Mouse (Mus musculus) layer of hippocampus, adult 11-12 months (tissue): ENCODE data around the gene Sphk2.

Experiments
- DNase-seq: peaks from one replicate; pipeline ENCODE4 v3.0.0; 2022; ENCODE audit warnings: low spot score

Sphk2 gene

DNA sequence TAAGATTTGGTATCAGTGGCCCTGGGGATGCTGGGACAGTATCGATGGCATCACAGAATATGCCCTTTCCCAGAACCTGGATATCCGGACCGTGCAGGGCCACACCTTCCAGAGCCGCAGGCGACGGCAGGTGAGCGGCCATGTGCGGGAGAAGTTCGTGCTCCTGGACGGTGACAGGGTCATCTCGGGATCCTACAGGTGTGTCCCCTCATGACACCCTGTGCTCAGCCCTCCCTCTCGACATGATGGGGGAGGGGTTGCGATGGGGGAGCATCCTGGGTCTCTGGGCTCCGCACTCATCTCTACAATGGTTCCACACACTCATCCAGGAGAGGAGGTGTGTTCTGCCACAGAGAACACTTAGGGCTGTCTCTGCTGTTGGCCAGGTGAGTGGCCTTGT is 6.0 kb upstream of the Sphk2 start:
- no peak for DNase-seq

DNA sequence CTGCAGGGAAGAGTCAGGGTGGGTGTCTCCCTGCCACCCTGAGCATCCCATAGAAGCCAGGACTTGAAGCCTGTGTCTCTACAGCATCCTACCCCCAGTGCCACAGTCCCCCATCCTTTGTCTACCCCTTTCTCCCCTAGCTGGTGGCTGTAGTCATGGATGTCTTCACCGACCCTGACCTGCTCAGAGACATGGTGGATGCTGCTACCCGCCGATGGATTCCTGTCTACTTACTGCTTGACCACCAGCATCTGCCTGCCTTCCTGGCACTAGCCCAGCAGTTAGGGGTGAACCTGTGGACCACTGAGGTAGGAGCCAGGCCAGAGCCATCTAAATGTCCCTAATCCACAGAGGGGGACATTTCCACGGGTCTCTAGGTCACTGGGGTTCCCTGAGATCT is 5.5 kb upstream of the Sphk2 start:
- no peak for DNase-seq

DNA sequence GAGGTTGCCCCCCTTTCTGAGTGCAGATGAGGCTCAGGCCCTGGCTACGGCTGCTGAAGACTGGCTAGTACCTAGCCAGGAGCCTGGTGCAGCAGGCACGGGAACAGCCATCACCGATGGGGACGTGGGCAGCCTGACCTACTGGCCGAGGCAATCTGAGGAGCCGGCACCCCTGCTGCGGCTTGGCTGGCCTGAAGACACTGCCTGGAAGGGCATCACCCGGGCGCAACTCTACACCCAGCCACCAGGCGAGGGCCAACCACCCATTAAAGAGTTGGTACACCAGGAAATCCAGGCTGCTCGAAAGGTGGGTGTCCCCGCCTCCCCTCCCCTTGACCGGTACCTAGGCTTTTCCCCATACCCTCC is 4.5 kb upstream of the Sphk2 start:
- DNase-seq, result no peak

DNA sequence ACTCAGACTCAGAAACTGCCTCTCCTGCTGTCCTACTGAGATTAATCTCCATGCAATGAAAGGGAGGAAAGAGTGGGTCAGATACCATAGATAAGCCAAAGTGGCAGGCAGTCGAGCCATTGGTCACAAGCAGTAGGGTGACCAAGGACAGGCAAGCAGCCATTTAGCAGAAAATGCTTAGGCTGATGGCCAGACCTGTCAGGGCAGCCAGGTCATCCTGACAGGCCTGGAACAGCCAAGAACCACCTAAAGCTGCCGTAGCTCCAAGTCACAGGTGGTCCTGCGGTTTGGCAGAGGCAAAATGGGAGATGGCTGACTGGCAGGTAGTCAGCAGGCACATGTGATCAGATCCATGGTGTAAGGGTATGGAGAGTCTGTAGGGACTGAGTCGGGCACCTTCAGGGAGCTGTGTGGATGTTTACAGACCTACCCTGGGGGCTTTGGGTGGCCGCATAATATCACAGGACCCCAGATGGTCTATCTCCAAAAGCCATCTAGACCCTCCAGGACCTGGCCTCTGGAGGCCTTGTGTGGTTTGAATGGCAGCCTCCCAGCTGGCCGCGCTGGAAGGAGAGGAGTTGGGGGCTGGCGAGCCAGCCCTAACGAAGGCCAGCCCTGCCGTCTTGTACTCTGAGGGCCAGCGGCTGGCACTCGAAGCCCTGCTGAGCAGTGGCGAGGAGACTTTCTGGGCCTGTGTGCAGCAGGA is 4.0 kb upstream of the Sphk2 start:
- DNase-seq, result no peak

DNA sequence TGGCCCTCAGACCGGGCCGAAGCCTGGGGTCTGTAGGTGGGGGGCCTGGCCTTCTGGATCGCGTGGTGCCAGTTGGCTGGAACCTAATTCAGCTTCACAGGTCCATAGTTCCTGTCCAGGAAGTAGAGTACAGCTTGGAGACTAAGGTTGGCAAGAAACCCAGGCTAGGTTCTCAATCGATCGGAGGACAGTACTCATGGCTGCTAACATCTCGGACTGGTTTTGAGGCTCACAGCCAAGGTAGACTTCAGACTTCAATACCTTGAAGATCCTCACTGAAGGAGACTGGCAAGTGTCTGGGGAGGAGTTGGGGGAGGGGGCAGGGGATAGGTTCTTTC is 3.4 kb upstream of the Sphk2 start:
- DNase-seq, result no peak

DNA sequence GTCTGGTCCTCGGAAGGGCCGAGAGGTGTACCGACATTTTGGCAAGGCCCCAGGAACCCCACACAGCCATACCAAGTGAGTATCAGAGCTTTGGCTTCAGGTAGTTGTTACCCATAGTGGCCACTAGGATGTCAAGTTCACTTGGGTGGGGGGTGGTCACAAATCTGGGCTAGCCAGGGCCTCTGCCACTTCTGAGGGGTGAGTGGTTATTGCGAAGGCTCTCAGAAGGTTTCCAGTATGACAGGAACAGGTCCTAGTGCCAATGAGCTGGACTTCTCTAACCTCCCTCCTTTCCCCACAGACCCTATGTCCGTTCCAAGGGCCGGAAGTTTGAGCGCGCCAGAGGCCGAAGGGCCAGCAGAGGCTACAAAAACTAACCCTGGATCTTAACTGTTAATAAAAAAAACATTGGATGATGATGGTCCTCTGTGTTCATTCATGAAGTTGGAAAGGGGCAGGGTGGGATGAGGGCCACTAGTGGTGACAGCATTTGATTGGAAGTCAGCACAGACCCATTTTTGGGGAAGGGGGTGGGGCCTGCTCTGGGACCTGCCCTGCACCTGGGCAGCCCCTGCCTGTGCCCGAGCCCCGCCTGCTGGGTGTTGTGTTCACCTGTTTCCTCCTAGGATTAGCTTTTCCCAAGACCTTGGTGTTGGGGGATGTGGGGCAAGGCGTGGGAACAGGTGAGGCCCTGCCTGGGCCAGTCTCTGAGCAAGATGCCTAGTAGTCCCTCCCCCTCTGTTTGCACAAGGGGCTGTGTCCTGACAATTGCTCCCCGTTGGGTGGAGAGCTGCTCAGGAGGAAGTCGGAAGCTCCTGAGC is 2.8 kb upstream of the Sphk2 start, which contains the start of gene Fam83e:
Gene Fam83e (plus strand): TSS at position 800 of the 821 bp plus-strand sequence.
- no peak for DNase-seq

DNA sequence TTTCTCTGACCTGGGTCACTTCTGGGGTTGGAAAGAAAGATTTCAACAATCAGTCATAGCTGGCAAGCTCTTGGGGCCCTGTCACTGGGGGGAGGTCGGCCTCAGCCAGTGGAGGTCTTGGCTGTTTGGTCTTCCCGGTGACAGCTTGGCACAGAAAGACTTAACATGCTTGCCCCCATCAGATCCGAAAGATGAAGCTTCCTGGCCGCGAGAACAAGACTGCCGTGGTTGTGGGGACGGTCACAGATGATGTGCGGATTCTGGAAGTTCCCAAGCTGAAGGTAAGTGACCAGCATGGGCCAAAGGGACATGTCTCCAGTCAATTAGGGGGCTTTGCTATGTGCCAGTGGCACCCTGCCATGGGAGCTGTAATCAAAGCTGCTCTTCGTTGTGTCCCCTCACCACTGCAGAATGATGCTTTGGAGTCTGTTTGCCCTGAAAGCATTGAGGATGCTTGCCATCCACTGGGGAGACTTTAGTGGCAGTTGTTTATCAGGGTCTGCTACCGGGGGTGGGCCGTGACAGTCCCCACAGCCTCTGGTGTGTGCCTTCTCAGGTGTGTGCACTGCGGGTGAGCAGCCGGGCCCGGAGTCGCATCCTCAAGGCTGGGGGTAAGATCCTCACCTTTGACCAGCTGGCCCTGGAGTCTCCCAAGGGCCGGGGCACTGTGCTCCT is 2.1 kb upstream of the Sphk2 start:
- DNase-seq, result no peak

DNA sequence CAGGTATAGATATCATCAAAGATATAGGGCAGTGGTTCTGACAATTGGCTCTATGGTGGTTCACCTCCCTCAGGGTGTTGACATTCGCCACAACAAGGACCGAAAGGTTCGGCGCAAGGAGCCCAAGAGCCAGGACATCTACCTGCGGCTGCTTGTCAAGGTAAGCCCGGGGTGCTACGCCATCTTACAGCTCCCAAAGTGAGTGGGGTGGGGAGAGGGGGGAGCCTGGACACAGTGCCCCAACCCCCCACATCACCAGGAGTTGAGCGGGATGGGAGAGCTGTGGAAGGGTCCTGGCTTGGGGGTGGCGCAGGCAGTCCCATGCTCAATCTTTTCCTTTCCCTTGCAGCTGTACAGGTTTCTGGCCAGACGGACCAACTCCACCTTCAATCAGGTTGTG is 1.4 kb upstream of the Sphk2 start:
- DNase-seq, result no peak

DNA sequence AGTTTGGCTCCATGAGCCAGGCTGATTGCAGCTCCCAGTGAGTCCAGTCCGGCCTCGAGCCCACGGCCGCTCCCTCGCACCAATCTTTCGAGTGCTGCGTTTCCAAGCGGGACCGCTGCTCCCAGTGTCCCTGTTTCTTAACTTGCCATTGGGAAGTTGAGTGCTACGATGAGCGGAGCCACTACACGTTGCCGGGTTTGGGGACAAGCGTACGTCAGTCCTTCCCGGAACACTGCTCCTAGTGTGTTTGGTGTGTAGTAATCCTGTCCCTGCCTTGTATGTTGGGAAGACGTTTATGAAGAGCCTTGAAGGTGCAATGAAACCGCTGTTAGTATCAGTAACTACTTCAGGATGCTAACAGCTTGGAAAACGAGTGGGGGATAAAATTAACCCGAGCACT is 529 bp upstream of the Sphk2 start:
- DNase-seq, result no peak

DNA sequence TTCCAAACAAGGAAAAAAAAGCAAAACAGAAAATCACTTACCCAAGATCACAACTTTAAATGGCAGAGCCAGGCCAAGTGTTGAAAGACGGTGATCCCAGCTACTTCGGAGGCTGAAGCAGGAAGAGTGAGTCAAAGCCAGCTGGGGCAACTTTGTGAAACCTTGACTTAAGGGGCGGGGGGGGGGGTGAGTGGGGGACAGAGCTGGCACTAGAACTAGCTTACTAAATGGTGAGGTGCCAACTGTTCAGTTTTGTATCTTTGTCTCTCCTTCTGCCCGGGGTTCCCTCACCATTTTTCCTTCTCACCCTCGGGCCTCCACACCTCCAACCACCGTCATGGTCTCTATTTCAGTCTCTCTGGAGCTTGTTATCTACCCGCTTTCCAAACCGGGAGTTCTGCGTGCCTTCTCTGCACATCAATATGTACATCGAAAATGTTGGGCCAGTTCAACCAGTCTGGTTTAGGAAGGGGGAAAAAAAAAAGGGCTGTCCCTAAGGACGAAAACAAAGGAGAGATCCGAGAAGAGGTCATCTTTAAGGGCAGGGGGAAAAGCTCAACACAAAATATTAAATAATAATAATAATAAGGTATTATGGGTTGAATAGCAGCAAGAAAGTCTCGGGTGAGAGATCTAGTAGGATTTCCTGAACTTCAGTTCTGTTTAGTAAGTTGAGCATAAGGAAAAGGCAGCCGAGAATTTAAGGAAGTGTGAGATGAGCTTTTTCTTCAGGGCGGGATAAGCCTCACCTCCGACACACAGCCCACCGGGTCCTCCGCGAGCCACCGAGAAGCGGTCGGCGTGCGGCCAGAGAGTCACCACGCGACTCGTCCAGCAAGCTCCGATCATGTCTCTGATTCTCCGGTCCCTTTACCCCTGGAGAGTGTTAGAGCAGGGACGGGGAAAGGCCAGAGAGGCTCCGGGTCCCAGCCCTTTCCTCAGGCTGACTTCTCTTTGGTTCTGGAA is 567 bp downstream of the Sphk2 start:
- no peak for DNase-seq

DNA sequence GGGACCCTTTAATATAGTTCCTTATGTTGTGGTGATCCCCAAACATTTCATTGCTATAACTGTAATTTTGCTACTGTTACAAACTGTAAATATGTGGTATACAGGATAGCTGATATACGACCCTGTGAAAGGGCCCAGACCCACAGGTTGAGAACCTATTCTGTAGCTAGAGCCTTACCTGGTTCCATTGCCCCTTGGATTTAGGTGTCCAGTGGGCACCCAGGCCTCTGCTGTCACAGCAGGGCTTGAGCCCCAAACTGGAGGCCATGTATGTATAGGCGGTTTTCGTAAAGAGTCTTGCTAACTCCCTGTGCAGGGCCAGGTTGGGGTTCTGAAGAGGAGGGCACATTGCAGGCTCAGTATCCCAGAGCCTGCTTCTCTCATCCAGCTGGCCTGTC is 1.3 kb downstream of the Sphk2 start:
- DNase-seq, result no peak

DNA sequence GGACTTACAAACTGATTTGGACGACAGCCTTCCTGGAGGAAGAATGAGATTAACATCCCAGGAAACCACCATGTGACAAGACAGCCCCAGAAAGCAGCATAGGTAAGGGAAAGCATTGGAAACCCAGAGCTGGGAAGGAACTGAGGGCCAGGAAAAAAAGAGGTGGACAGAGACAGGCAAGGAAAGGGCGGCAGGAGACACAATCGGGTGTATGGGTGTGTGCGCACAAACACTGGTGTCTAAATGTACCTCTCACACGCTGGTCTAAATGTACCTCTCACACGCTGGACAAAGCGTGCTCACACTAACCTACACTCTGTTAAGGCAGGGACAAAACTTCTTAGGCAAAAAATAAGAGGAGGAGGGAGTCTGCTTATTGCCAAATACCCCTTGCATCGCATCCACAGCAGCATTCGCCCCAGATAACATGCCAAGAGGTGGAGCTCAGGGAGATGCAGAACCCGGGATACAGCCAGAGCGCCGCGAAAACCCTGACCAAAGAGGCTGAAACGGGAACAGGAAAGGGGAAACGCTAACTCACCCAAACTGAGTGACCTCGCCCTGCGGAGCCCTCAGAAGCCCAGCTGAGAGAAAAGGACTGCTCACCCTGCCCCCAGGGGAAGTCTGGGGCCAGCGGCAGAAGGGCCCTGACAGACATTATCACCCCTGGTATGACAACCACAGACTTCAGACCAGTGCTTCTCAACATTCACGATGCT is 1.9 kb downstream of the Sphk2 start:
- peak; percentile 39 for DNase-seq

DNA sequence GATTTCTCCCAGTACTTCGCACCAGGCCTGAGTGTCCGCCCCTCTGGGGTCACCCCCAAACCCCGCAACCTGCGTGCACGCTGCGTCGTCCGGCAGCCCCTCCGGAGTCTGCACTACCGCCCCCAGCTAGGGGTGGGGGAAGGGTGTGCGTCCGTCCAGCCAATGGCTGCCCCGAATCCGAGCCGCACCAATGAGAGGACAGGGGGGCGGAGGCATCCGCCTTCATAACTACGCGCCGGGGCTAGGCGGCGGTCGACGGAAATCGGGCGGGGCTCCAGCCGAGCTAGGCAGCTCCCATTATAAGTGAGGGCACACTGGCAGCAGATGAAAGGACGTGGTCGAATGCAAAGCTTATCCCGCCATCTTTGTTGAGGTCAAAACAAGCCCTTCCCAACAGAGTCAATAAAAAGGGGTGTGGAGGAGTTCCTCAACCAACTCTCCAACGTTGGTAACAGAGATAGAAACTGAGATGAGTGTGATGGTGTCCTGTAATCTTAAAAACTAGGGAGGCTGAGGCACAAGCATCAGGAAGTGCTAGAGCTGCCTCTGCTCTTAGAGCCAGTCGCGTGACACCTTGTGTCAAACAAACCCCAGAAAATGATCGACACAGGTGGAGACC is 2.6 kb downstream of the Sphk2 start, which contains the start of gene Rpl18:
Gene Rpl18 (plus strand): TSS at position 368 of the 619 bp plus-strand sequence.
- peak; percentile 98 for DNase-seq

DNA sequence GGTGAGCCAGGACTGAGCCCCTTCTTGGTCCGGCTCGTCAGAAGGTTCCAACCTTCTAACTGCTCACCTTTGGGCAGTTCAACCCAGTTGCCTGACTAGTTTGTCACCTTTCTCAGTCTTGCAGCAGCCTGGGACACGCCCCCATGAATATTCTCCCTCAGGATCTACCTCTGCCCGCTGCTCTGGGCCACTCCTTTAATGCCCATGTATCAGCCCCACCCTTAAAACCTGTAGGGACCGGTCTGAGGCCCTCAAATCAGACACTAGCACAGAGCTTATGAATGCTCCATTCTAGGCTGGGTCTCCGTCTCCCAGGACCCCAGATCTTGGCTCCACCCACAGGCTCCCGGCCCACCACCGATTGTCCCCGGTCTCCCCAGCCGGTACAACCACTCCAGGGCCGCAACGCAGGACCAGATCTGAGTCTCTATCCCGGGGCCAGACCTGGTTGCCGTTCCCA is 3.1 kb downstream of the Sphk2 start:
- no peak for DNase-seq

DNA sequence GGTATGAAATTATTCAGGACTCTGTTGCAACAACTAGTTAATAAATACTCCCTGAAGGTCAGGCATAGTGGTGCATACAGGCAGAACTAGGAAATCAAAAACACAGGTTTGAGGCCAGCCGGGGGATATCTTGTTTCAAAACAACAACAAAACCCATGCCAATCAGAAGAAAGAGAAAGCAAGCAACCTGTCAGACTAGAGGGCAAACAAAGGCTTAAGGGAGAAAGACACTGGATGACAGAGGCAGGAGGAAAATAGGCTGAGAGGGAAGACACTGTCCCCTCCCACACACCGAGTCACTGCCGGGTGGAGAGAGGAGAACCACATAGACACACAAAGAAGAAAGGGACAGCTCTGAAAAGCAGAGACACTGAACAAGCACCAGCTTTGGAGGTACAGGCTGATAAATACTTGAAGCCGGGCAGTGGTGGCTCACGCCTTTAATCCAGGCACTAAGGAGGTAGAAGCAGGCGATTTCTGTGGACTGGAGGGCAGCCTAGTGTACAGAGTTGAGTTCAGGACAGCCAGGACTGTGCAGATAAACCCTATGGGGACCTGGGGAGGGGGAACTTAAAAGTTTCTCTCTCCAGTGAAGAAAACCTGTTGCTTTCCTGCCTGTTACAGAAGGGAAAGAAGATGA is 3.8 kb downstream of the Sphk2 start:
- DNase-seq, result no peak

DNA sequence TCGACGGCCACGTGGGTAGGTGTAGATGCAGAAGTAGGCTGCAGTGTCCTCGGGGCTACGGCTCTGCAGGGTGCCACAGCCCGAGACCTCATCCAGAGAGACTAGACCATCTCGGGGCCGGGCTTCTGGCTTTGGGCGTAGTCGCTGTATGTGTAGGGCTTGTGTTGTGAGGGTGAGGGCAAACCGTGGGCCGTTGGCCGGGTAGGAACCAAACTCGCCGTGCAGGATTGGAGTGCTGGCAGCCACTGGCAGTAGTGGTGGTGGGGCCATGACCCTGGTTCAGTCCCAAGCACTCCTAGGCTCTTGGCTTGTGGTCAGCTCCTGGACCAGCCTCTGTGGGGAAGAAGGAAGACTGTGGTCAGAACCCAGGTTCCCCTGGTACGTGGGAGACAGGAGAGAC is 4.4 kb downstream of the Sphk2 start:
- DNase-seq, result no peak

DNA sequence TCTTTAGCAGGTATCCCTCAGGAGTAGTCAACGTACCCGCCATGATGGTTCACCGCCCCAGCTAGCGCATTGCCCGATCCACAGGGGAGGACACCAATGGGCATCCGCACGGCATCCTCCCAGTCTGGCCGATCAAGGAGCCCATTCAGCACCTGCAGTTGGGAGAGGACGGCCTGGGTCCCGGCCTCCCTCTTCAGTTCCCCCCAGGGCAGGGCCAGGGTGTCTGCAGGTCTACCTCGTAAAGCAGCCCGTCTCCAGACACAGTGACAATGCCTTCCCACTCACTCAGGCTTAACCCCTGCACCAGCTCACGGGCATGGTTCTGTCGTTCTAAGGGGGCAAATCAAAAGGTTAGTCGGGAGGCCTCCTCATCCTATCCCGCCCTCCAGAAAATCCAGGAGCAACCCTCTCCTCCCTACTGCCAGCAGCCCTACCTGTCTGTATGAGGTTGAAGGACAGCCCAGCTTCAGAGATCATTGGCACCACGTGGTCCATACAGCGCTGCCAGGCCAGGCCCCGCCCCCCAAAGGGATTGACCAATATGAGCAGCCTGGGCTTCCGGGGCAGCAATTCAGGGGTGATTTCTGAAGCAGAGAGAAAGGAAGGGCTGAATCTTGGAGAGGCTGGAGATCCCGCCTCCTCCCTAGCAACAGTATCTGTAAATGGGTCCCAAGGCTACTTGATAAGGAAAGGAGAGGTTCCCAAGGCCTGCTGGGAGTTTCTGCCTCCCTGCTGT is 5.6 kb downstream of the Sphk2 start:
- DNase-seq, result peak; percentile 44

DNA sequence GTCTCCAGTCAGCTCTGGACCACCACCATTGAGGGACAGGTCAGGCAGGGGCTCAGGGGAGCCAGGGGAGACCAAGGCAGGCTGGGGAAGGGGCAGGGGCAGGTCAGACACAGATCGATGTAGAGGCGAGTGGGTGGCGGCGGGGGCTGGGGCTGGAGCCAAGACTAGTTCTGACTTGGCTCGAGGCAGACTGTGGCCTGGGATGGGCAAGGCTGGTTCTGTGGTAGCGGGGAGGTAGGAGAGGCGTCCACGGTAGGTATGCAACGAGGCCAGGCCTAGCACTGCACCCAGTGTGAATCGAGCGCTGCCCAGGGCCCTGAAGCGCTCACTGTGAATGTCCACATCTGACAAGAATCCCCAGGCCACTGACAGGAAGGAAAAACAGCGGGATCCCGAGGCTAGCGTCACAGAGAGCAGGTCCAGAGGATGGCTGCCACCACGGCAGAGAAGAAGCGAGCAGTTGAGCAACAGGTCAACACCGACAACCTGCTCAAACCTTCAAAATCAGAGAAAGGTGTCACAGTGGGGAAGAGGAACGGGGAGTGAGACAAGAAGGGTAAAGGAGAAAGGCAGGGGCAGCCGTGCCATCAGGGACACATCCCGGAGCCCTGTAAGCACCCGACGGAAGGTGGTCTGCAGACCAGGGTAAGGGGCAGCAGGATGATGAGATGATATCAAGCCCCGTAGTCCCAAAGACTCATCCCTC is 6.3 kb downstream of the Sphk2 start:
- peak; percentile 28 for DNase-seq
